Mouse (Mus musculus) stomach, embryonic 15.5 days (tissue): ENCODE results near the gene Snx6. TPM values are rescaled to one million over a fixed set of nuclear protein-coding genes. Genes with fewer than 3 reads are reported as not detected.
A peak's percentile ranks its signal among the peaks of the same experiment; 100 is the strongest.
"Not testable (repeated sequence)": the region's sequence is repeated elsewhere in the genome, so short reads cannot be mapped to it uniquely, and the experiment has no call there.

ENCODE experiments used
- ATAC-seq: fragments of 200-750 bp; cut with Nextera tagmentation; 2 replicates; pipeline ENCODE4 v1.8.0; 2017; ENCODE audit warnings: low read depth, moderate number of reproducible peaks, moderate TSS enrichment; ENCODE audit not compliant: insufficient read depth, low FRiP score
- H3K27ac ChIP-seq: fragments of 300-500 bp; sonication (generic); 2 replicates; pipeline ENCODE4 v1.5.1; 2015; ENCODE audit warnings: mild to moderate bottlenecking, inconsistent platforms
- H3K27me3 ChIP-seq: fragments of 300-500 bp; sonication (generic); replicated peaks from 2 replicates; pipeline ENCODE4 v1.6.1; 2015; ENCODE audit warnings: inconsistent platforms
- H3K36me3 ChIP-seq: fragments of 300-500 bp; sonication (generic); 2 replicates; pipeline ENCODE4 v1.6.1; 2015; ENCODE audit warnings: inconsistent platforms
- H3K4me1 ChIP-seq: fragments of 300-500 bp; sonication (generic); 2 replicates; pipeline ENCODE4 v1.6.1; 2015; ENCODE audit warnings: inconsistent platforms
- H3K4me2 ChIP-seq: fragments of 300-500 bp; sonication (generic); 2 replicates; pipeline ENCODE4 v1.6.1; 2015; ENCODE audit warnings: mild to moderate bottlenecking, inconsistent platforms
- H3K4me3 ChIP-seq: fragments of 300-500 bp; sonication (generic); replicated peaks from 2 replicates; pipeline ENCODE4 v1.5.1; 2015; ENCODE audit warnings: inconsistent platforms
- H3K9ac ChIP-seq: fragments of 300-500 bp; sonication (generic); 2 replicates; pipeline ENCODE4 v1.6.1; 2015; ENCODE audit warnings: inconsistent platforms
- H3K9me3 ChIP-seq: fragments of 300-500 bp; sonication (generic); 2 replicates; pipeline ENCODE4 v1.6.1; 2016; ENCODE audit warnings: inconsistent platforms
- WGBS: fragments of 180-500 bp; shearing (Covaris S2); methylation state at CpG from one replicate; pipeline ENCODE4 v1.1.7; 2015; 5-methylcytosine and 5-hydroxymethylcytosine counted together
- polyA plus RNA-seq: library from polyadenylated mRNA; unstranded; fragments of >200 nt; fragmentation: Nextera tagmentation; extraction: Ambion mirVana; gene quantifications from 2 replicates; pipeline ENCODE4 v1.2.1, GENCODE M21; 2015

The Snx6 gene
- polyA plus RNA-seq = 177 and 180 TPM in 2 replicates

GRCm38 (mm10) chr12:54795153-54795998 is at the start of gene Snx6:
Gene Snx6, minus strand, starts transcription at chr12:54795703.
- peaks cover 19% of the 10 kb centered on the region for H3K4me1 ChIP-seq
- H3K9me3 ChIP-seq = no peaks in the 10 kb centered on the region
- WGBS = under 1% methylated on average over 70 of the region's 76 CpGs
- peak; percentile 93 for ATAC-seq
- 0 out of 2 replicates have a peak, but pooled peaks cover 6% of the 10 kb centered on the region for H3K36me3 ChIP-seq
- H3K9ac ChIP-seq = peak within 1 kb of the TSS; percentile 97
- H3K4me3 ChIP-seq = peak within 1 kb of the TSS; percentile 97
- H3K27me3 ChIP-seq = no peaks in the 10 kb centered on the region
- H3K4me2 ChIP-seq = peak within 1 kb of the TSS; percentile 74
- peak within 1 kb of the TSS; percentile 89 for H3K27ac ChIP-seq

DNA sequence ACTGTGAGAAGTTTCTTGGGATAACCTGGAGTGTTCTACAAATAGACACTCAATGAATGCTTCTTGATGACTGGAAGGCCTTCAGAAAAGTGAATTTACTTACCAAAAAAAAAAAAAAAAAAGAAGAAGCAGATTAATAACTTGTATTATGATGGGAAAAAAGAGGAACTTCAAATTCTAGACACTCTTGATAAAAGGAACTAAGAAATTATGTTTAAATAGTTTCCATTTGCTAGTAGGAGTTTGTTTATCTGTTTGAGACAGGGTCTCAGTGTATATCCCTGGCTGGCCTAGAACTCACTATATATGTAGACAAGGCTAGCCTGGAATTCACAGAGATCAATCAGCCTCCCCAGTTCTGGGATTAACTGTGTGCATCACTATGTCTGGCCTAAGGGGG is 48.9 kb upstream of the Snx6 start:
- Histone ChIP-seq H3K4me3 (no peak overlapping the region), H3K9ac (no peak overlapping the region), H3K4me1 (no peaks in the 10 kb centered on the region), H3K36me3 (no peaks in the 10 kb centered on the region), H3K27ac (no peak overlapping the region), H3K4me2 (no peak overlapping the region), H3K27me3 (no peaks in the 10 kb centered on the region), H3K9me3 (no peaks in the 10 kb centered on the region)
- no peak for ATAC-seq

GRCm38 (mm10) chr12:54841576-54841975 is 46.1 kb upstream of the Snx6 start:
- H3K9ac ChIP-seq = no peak overlapping the region
- no peak overlapping the region for H3K4me2 ChIP-seq
- no peak for ATAC-seq
- H3K27me3 ChIP-seq = no peaks in the 10 kb centered on the region
- H3K36me3 ChIP-seq = no peaks in the 10 kb centered on the region
- H3K27ac ChIP-seq = no peak overlapping the region
- 87% methylated on average over 1 of the region's 1 CpGs for WGBS
- no peaks in the 10 kb centered on the region for H3K4me1 ChIP-seq
- no peaks in the 10 kb centered on the region for H3K9me3 ChIP-seq
- H3K4me3 ChIP-seq = no peak overlapping the region

DNA sequence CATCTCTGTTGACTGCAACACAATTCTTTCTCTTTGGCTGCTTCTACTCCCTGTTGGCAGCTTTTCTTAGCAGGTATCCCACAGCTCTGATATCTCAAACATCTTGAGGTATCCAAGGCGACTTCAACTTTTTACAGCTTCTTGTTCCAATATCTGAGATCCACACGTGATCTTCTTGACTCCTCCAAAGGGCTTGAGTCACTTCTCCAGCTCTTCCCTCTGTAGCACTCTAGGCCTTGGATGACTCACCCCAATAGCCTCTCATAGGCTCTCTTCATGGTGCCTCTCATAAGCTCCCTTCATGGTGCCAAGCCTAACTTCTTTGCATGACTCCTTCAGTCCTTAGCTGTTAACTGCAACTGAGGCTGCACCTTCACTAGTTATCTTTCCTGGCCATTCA is 44.3 kb upstream of the Snx6 start:
- H3K36me3 ChIP-seq = no peaks in the 10 kb centered on the region
- no peak for ATAC-seq
- no peak overlapping the region for H3K27ac ChIP-seq
- H3K4me3 ChIP-seq = no peak overlapping the region
- H3K27me3 ChIP-seq = no peaks in the 10 kb centered on the region
- WGBS = 85% methylated on average over 2 of the region's 2 CpGs
- H3K4me2 ChIP-seq = no peak overlapping the region
- no peak overlapping the region for H3K9ac ChIP-seq
- 0 out of 2 replicates have a peak, but pooled peaks cover 4% of the 10 kb centered on the region for H3K4me1 ChIP-seq
- no peaks in the 10 kb centered on the region for H3K9me3 ChIP-seq

GRCm38 (mm10) chr12:54838931-54839330 is 43.4 kb upstream of the Snx6 start:
- Histone ChIP-seq H3K27me3 (no peaks in the 10 kb centered on the region), H3K9ac (no peak overlapping the region), H3K4me2 (no peak overlapping the region), H3K4me1 (0 out of 2 replicates have a peak, but pooled peaks cover 4% of the 10 kb centered on the region), H3K27ac (no peak overlapping the region), H3K4me3 (no peak overlapping the region), H3K36me3 (no peaks in the 10 kb centered on the region), H3K9me3 (no peaks in the 10 kb centered on the region)
- no peak for ATAC-seq

DNA sequence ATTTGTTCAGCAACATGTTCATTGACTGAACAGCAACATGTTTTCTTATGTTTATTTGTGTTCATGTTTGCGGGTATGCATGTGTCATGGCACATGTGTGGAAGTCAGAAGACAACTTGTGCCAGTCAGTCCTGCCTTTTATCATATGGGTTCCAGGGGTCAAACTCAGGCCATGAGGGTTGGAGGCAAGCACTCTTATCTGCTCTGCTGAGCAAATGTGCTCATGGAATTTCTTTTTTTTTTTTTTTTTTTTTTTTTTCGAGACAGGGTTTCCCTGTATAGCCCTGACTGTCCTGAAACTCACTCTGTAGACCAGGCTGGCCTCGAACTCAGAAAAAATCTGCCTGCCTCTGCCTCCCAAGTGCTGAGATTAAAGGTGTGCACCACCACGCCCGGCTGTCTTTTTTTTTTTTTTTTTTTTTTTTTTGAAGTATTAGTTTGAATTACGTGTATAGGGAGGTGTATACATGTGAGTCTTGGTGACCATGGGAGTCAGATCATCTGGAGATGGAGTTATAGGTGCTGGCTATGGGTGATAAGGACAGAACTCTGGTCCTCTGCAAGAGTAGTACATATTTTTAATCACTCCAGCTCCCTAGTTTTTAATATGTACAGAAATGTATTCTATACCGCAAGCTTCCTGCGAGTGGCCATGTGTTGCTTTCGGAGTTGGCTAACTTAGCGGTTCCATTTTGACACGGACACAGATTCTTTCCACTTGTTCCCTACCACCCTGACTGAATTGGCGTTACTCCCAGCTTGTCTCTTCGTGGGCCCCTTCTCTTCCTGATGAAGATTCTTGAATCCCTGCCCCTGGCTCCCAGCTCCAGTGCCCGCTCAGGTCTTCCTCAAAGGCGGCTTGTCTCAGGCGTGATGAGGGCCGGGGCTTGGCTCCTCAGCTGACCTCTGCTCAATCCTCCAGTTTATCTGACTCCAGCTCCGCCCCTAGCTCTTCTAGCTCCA is 40.4 kb upstream of the Snx6 start:
- Histone ChIP-seq H3K4me2 (no peak overlapping the region), H3K27me3 (no peaks in the 10 kb centered on the region), H3K36me3 (no peaks in the 10 kb centered on the region), H3K9me3 (no peaks in the 10 kb centered on the region), H3K4me3 (no peak overlapping the region), H3K27ac (peak overlapping the region; percentile 72; the same call in 1 of the 2 replicates), H3K4me1 (0 out of 2 replicates have a peak, but pooled peaks cover 4% of the 10 kb centered on the region), H3K9ac (no peak overlapping the region)
- no peak for ATAC-seq
- 66% methylated on average over 17 of the region's 18 CpGs for WGBS

GRCm38 (mm10) chr12:54834925-54835447 is 39.5 kb upstream of the Snx6 start:
- H3K4me2 ChIP-seq = peak overlapping the region; percentile 45
- H3K9ac ChIP-seq = no peak overlapping the region
- H3K9me3 ChIP-seq = no peaks in the 10 kb centered on the region
- H3K4me1 ChIP-seq = 0 out of 2 replicates have a peak, but pooled peaks cover 4% of the 10 kb centered on the region
- 6% methylated on average over 11 of the region's 11 CpGs for WGBS
- ATAC-seq = peak; percentile 90
- peak overlapping the region; percentile 72 for H3K27ac ChIP-seq
- no peaks in the 10 kb centered on the region for H3K36me3 ChIP-seq
- H3K27me3 ChIP-seq = no peaks in the 10 kb centered on the region
- peak overlapping the region; percentile 23 for H3K4me3 ChIP-seq

GRCm38 (mm10) chr12:54833856-54834399 is 38.4 kb upstream of the Snx6 start:
- no peaks in the 10 kb centered on the region for H3K36me3 ChIP-seq
- ATAC-seq = no peak
- H3K9ac ChIP-seq = no peak overlapping the region
- H3K4me2 ChIP-seq = no peak overlapping the region
- H3K4me1 ChIP-seq = 0 out of 2 replicates have a peak, but pooled peaks cover 4% of the 10 kb centered on the region
- WGBS = 63% methylated on average over 9 of the region's 9 CpGs
- H3K27me3 ChIP-seq = no peaks in the 10 kb centered on the region
- no peak overlapping the region for H3K4me3 ChIP-seq
- no peaks in the 10 kb centered on the region for H3K9me3 ChIP-seq
- H3K27ac ChIP-seq = no peak overlapping the region

DNA sequence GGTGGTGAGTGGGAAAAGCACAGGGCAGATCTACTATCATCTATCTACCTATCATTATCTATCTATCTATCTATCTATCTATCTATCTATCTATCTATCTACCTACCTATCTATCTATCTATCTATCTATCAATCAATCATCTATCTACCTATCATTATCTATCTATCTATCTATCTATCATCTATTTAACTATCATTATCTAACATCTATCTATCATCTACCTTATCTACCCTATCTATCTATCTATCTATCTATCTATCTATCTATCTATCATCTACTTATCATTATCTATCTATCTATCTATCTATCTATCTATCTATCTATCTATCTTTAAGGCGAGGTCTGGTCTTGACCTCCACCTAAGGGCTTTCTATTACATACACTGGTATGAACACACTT is 36.4 kb upstream of the Snx6 start:
- not testable (repeated sequence) for H3K27me3 ChIP-seq, ATAC-seq, H3K36me3 ChIP-seq, H3K9me3 ChIP-seq, H3K9ac ChIP-seq, H3K4me1 ChIP-seq, H3K4me2 ChIP-seq, H3K4me3 ChIP-seq, H3K27ac ChIP-seq
- 64% methylated on average over 1 of the region's 1 CpGs for WGBS

GRCm38 (mm10) chr12:54830574-54830973 is 35.1 kb upstream of the Snx6 start:
- no peaks in the 10 kb centered on the region for H3K27me3 ChIP-seq
- no peaks in the 10 kb centered on the region for H3K9me3 ChIP-seq
- ATAC-seq = no peak
- H3K36me3 ChIP-seq = no peaks in the 10 kb centered on the region
- no peak overlapping the region for H3K9ac ChIP-seq
- H3K27ac ChIP-seq = no peak overlapping the region
- H3K4me2 ChIP-seq = no peak overlapping the region
- 10% methylated on average over 6 of the region's 6 CpGs for WGBS
- H3K4me3 ChIP-seq = no peak overlapping the region
- H3K4me1 ChIP-seq = 0 out of 2 replicates have a peak, but pooled peaks cover 4% of the 10 kb centered on the region

DNA sequence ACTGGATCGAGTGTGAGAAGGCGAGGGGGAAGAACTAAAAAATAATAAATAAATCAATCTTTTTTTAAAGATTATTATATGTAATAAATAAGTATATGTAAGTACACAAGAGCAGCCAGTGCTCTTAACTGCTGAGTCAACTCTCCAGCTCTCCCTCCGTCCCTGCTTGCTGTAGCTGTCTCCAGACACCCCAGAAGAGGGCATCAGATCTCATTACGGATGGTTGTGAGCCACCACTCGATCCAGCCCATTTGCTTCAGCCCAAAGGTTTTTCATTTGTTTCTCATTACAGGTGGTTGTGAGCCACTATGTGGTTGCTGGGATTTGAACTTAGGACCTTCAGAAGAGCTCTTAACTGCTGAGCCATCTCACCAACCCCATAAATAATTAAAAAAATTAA is 34.4 kb upstream of the Snx6 start:
- H3K4me3 ChIP-seq = no peak overlapping the region

More for the DNA sequence above, 34.4 kb upstream of the Snx6 start:
- Histone ChIP-seq H3K27me3 (no peaks in the 10 kb centered on the region), H3K36me3 (no peaks in the 10 kb centered on the region), H3K9me3 (no peaks in the 10 kb centered on the region), H3K27ac (no peak overlapping the region), H3K4me1 (no peaks in the 10 kb centered on the region), H3K9ac (no peak overlapping the region), H3K4me2 (no peak overlapping the region)
- WGBS = 59% methylated on average over 5 of the region's 5 CpGs
- no peak for ATAC-seq
